Mouse (Mus musculus): ENCODE measurements at regions not wholly inside any gene's neighbourhood (a gene's known extent, or its start where the extent isn't known, plus 50 kb on each side); places are given as distances from the start of the nearest gene placed in this dataset.

- no peak overlapping the region for H3K4me3 ChIP-seq
- H3K4me2 ChIP-seq = no peak overlapping the region
- H3K27ac ChIP-seq (replicated peaks) = no peak overlapping the region
- ATAC-seq (ENCODE audit: low read depth) = no peak
- WGBS = 79% methylated on average over 6 of the region's 6 CpGs
- no peaks in the 10 kb centered on the region for H3K36me3 ChIP-seq
- peaks cover 14% of the 10 kb centered on the region; the same call in 1 of the 2 replicates for H3K27me3 ChIP-seq
- H3K4me1 ChIP-seq (replicated peaks) = peaks cover 6% of the 10 kb centered on the region
- H3K9ac ChIP-seq = no peak overlapping the region
- no peaks in the 10 kb centered on the region for H3K9me3 ChIP-seq
These were observed 89.0 kb upstream of the H2afz start for GRCm38 (mm10) chr3:137775076-137775849.

GRCm38 (mm10) chr3:137778113-137778512 lies 86.2 kb upstream of the H2afz start:
- H3K9me3 ChIP-seq = no peaks in the 10 kb centered on the region
- no peak overlapping the region for H3K27ac ChIP-seq (replicated peaks)
- WGBS = 49% methylated on average over 7 of the region's 7 CpGs
- peaks cover 14% of the 10 kb centered on the region; the same call in 1 of the 2 replicates for H3K27me3 ChIP-seq
- peaks cover 7% of the 10 kb centered on the region for H3K4me1 ChIP-seq (replicated peaks)
- no peak overlapping the region for H3K9ac ChIP-seq
- H3K4me3 ChIP-seq = no peak overlapping the region
- H3K4me2 ChIP-seq = no peak overlapping the region
- peak; percentile 75; the same call in 1 of the 2 replicates for ATAC-seq (ENCODE audit: low read depth)
- H3K36me3 ChIP-seq = no peaks in the 10 kb centered on the region

GRCm38 (mm10) chr3:137780029-137780428 lies 84.3 kb upstream of the H2afz start:
- Histone ChIP-seq H3K4me3 (no peak overlapping the region), H3K36me3 (no peaks in the 10 kb centered on the region), H3K4me2 (peak overlapping the region; percentile 28), H3K4me1 (replicated peaks) (peaks cover 19% of the 10 kb centered on the region), H3K27me3 (peaks cover 14% of the 10 kb centered on the region; the same call in 1 of the 2 replicates), H3K9me3 (no peaks in the 10 kb centered on the region), H3K27ac (replicated peaks) (no peak overlapping the region), H3K9ac (no peak overlapping the region)
- no peak for ATAC-seq (ENCODE audit: low read depth)
- 3% methylated on average over 11 of the region's 11 CpGs for WGBS

GRCm38 (mm10) chr3:137782836-137783235 lies 81.5 kb upstream of the H2afz start:
- H3K4me2 ChIP-seq = no peak overlapping the region
- H3K9me3 ChIP-seq = no peaks in the 10 kb centered on the region
- H3K9ac ChIP-seq = no peak overlapping the region
- no peak overlapping the region for H3K4me3 ChIP-seq
- 81% methylated on average over 5 of the region's 5 CpGs for WGBS
- H3K27me3 ChIP-seq = peaks cover 14% of the 10 kb centered on the region; the same call in 1 of the 2 replicates
- no peaks in the 10 kb centered on the region for H3K36me3 ChIP-seq
- peaks cover 23% of the 10 kb centered on the region for H3K4me1 ChIP-seq (replicated peaks)
- H3K27ac ChIP-seq (replicated peaks) = no peak overlapping the region
- no peak for ATAC-seq (ENCODE audit: low read depth)

GRCm38 (mm10) chr3:137783937-137784911 lies 80.1 kb upstream of the H2afz start:
- Histone ChIP-seq H3K4me3 (no peak overlapping the region), H3K9me3 (no peaks in the 10 kb centered on the region), H3K4me2 (no peak overlapping the region), H3K27ac (replicated peaks) (peak overlapping the region; percentile 49), H3K27me3 (peaks cover 9% of the 10 kb centered on the region; the same call in 1 of the 2 replicates), H3K9ac (no peak overlapping the region), H3K36me3 (no peaks in the 10 kb centered on the region), H3K4me1 (replicated peaks) (peaks cover 24% of the 10 kb centered on the region)
- peak; percentile 52; the same call in 1 of the 2 replicates for ATAC-seq (ENCODE audit: low read depth)
- WGBS = 25% methylated on average over 7 of the region's 7 CpGs

- 36% methylated on average over 7 of the region's 7 CpGs for WGBS
- no peak overlapping the region for H3K4me3 ChIP-seq
- H3K9me3 ChIP-seq = no peaks in the 10 kb centered on the region
- H3K4me2 ChIP-seq = no peak overlapping the region
- no peaks in the 10 kb centered on the region for H3K27me3 ChIP-seq
- H3K36me3 ChIP-seq = no peaks in the 10 kb centered on the region
- H3K9ac ChIP-seq = no peak overlapping the region
- H3K4me1 ChIP-seq (replicated peaks) = peaks cover 27% of the 10 kb centered on the region
- ATAC-seq (ENCODE audit: low read depth) = peak; percentile 51
- H3K27ac ChIP-seq (replicated peaks) = peak overlapping the region; percentile 49; the same call in 1 of the 2 replicates
These were observed 79.1 kb upstream of the H2afz start for GRCm38 (mm10) chr3:137785224-137785623.

- H3K27ac ChIP-seq (replicated peaks) = no peak overlapping the region
- ATAC-seq (ENCODE audit: low read depth) = no peak
These were observed 78.4 kb upstream of the H2afz start for GRCm38 (mm10) chr3:137785871-137786270.

GRCm38 (mm10) chr3:137789671-137790070 lies 74.6 kb upstream of the H2afz start:
- no peak overlapping the region for H3K4me3 ChIP-seq
- H3K9me3 ChIP-seq = no peaks in the 10 kb centered on the region
- H3K27ac ChIP-seq (replicated peaks) = peak overlapping the region; percentile 33; the same call in 1 of the 2 replicates
- ATAC-seq (ENCODE audit: low read depth) = 0 out of 2 replicates have a peak, but pooled peaks have one; percentile 6
- H3K4me2 ChIP-seq = no peak overlapping the region
- H3K36me3 ChIP-seq = no peaks in the 10 kb centered on the region
- WGBS = 57% methylated on average over 6 of the region's 6 CpGs
- no peaks in the 10 kb centered on the region for H3K27me3 ChIP-seq
- no peak overlapping the region for H3K9ac ChIP-seq
- H3K4me1 ChIP-seq (replicated peaks) = peaks cover 16% of the 10 kb centered on the region

More at GRCm38 (mm10) chr3:137785871-137786270, 78.4 kb upstream of the H2afz start:
- no peak overlapping the region for H3K4me2 ChIP-seq
- no peak overlapping the region for H3K9ac ChIP-seq
- 84% methylated on average over 2 of the region's 2 CpGs for WGBS
- H3K27me3 ChIP-seq = no peaks in the 10 kb centered on the region
- peaks cover 25% of the 10 kb centered on the region for H3K4me1 ChIP-seq (replicated peaks)
- no peaks in the 10 kb centered on the region for H3K36me3 ChIP-seq
- H3K4me3 ChIP-seq = no peak overlapping the region
- no peaks in the 10 kb centered on the region for H3K9me3 ChIP-seq

GRCm38 (mm10) chr3:137790340-137790739 lies 73.9 kb upstream of the H2afz start:
- no peaks in the 10 kb centered on the region for H3K9me3 ChIP-seq
- no peak overlapping the region for H3K27ac ChIP-seq (replicated peaks)
- 94% methylated on average over 7 of the region's 7 CpGs for WGBS
- no peak overlapping the region for H3K4me3 ChIP-seq
- no peak overlapping the region for H3K9ac ChIP-seq
- H3K4me2 ChIP-seq = no peak overlapping the region
- no peaks in the 10 kb centered on the region for H3K36me3 ChIP-seq
- ATAC-seq (ENCODE audit: low read depth) = no peak
- no peaks in the 10 kb centered on the region for H3K27me3 ChIP-seq
- H3K4me1 ChIP-seq (replicated peaks) = peaks cover 9% of the 10 kb centered on the region

- Histone ChIP-seq H3K9ac (no peak overlapping the region), H3K9me3 (no peaks in the 10 kb centered on the region), H3K4me1 (replicated peaks) (no peaks in the 10 kb centered on the region), H3K4me2 (no peak overlapping the region), H3K27ac (replicated peaks) (no peak overlapping the region), H3K4me3 (no peak overlapping the region), H3K36me3 (no peaks in the 10 kb centered on the region), H3K27me3 (no peaks in the 10 kb centered on the region)
- WGBS = 90% methylated on average over 7 of the region's 7 CpGs
- no peak for ATAC-seq (ENCODE audit: low read depth)
These were observed 68.5 kb upstream of the H2afz start for GRCm38 (mm10) chr3:137795754-137796315.

GRCm38 (mm10) chr3:137798769-137799168 lies 65.5 kb upstream of the H2afz start:
- Histone ChIP-seq H3K27me3 (no peaks in the 10 kb centered on the region), H3K9ac (no peak overlapping the region), H3K4me1 (replicated peaks) (no peaks in the 10 kb centered on the region), H3K9me3 (no peaks in the 10 kb centered on the region), H3K27ac (replicated peaks) (no peak overlapping the region), H3K4me2 (no peak overlapping the region), H3K4me3 (no peak overlapping the region), H3K36me3 (no peaks in the 10 kb centered on the region)
- ATAC-seq (ENCODE audit: low read depth) = no peak
- 86% methylated on average over 4 of the region's 4 CpGs for WGBS

Measured in neural tube, embryonic 13.5 days (tissue).